Mouse (Mus musculus) embryonic facial prominence, embryonic 11.5 days (tissue): Measurements from ENCODE around the gene Fads2. TPM values are rescaled to one million over a fixed set of nuclear protein-coding genes. Genes with fewer than 3 reads are reported as not detected.

Experiments used
- ATAC-seq: fragments of 200-750 bp; cut with Nextera tagmentation; replicated peaks from 2 replicates; pipeline ENCODE4 v1.8.0; 2017; ENCODE audit warnings: low read depth; ENCODE audit not compliant: insufficient number of reproducible peaks, low FRiP score, low TSS enrichment
- DNase-seq: peaks from one replicate; pipeline ENCODE4 v3.0.0-alpha.2; 2015; ENCODE audit warnings: low spot score
- H3K27ac ChIP-seq: fragments of 300-500 bp; sonication (generic); replicated peaks from 2 replicates; pipeline ENCODE4 v1.5.1; 2014; ENCODE audit warnings: mild to moderate bottlenecking, low read depth, low read length, control low read depth
- H3K27me3 ChIP-seq: fragments of 300-500 bp; sonication (generic); 2 replicates; pipeline ENCODE4 v1.6.1; 2014; ENCODE audit warnings: mild to moderate bottlenecking, low read length, moderate library complexity, mixed read lengths; ENCODE audit not compliant: control insufficient read depth, insufficient read depth
- H3K36me3 ChIP-seq: fragments of 300-500 bp; sonication (generic); replicated peaks from 2 replicates; pipeline ENCODE4 v1.6.1; 2014; ENCODE audit warnings: low read depth, mild to moderate bottlenecking, low read length, moderate library complexity, mixed read lengths; ENCODE audit not compliant: control insufficient read depth, insufficient read depth
- H3K4me1 ChIP-seq: fragments of 300-500 bp; sonication (generic); 2 replicates; pipeline ENCODE4 v1.6.1; 2014; ENCODE audit warnings: low read length, mixed read lengths; ENCODE audit not compliant: control insufficient read depth, insufficient read depth
- H3K4me2 ChIP-seq: fragments of 300-500 bp; sonication (generic); 2 replicates; pipeline ENCODE4 v1.6.1; 2014; ENCODE audit warnings: low read depth, mild to moderate bottlenecking, control low read depth, low read length, moderate library complexity
- H3K4me3 ChIP-seq: fragments of 300-500 bp; sonication (generic); 2 replicates; pipeline ENCODE4 v1.5.1; 2014; ENCODE audit warnings: low read depth, low read length, control low read depth
- H3K9ac ChIP-seq: fragments of 300-500 bp; sonication (generic); replicated peaks from 2 replicates; pipeline ENCODE4 v1.6.1; 2014; ENCODE audit warnings: mild to moderate bottlenecking, control low read depth, low read length
- H3K9me3 ChIP-seq: fragments of 300-500 bp; sonication (generic); replicated peaks from 2 replicates; pipeline ENCODE4 v1.6.1; 2016; ENCODE audit warnings: mild to moderate bottlenecking, low read length, inconsistent platforms, mixed read lengths; ENCODE audit not compliant: control insufficient read depth
- WGBS: fragments of 180-500 bp; shearing (Covaris S2); extraction: QIAGEN DNeasy Blood & Tissue Kit; methylation state at CpG from one replicate; pipeline ENCODE4 v1.1.7; 2014; 5-methylcytosine and 5-hydroxymethylcytosine counted together
- polyA plus RNA-seq: library from polyadenylated mRNA; unstranded; fragments of >200 nt; fragmentation: Nextera tagmentation; extraction: Ambion mirVana; gene quantifications from 2 replicates; pipeline ENCODE4 v1.2.1, GENCODE M21; 2014

The Fads2 gene
- polyA plus RNA-seq, 1 experiment from 2014 or later, result 57.0 TPM

DNA sequence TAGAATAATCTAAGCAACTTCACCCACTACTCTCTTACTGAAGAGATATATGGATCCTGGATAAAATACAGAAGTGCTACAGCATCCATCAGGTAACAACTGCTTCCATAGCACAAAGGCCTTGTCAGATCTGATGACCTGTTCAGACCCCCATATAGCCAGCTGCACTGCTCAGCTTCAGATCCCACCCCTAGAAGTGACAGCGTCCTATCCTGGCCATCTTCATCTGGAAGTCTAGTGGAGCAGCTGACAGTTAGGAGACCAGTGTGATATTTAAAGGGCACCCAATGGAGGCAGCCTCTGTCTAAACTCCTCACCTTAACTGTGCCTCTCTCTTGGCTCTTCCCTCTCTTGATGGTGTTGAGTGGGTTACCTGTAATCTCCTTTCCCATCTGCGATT lies 7.1 kb upstream of the Fads2 start:
- DNase-seq (no peak), ATAC-seq (no peak)
- H3K9ac ChIP-seq, result no peak overlapping the region
- no peaks in the 10 kb centered on the region for H3K9me3 ChIP-seq
- H3K27me3 ChIP-seq, result no peaks in the 10 kb centered on the region
- no peaks in the 10 kb centered on the region for H3K36me3 ChIP-seq
- H3K4me1 ChIP-seq, result no peaks in the 10 kb centered on the region
- no peak overlapping the region for H3K4me2 ChIP-seq
- H3K27ac ChIP-seq, result no peak overlapping the region
- 84% methylated on average over 2 of the region's 2 CpGs for WGBS
- H3K4me3 ChIP-seq, result no peak overlapping the region

DNA sequence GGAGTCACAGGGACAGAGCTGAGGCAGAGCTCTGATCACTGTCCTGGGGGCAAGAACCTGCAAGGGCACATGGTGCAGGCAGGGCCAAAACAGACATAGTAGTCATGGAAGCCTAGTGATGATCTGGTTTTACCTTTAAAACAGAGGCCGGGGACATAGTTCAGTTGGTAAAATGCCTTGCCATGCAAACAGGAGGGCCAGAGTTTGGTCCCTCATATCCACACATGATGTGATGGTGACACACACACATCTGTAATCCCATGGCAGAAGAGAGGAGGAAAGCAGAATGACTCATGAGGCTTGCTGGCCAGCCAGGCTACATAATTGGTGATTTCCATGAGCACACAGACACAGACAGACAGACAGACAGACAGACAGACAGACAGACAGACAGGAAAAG lies 6.6 kb upstream of the Fads2 start:
- 90% methylated on average over 1 of the region's 1 CpGs for WGBS
- ATAC-seq (no peak), DNase-seq (no peak)
- Histone ChIP-seq H3K4me1 (no peaks in the 10 kb centered on the region), H3K9ac (no peak overlapping the region), H3K9me3 (no peaks in the 10 kb centered on the region), H3K27me3 (no peaks in the 10 kb centered on the region), H3K4me3 (no peak overlapping the region), H3K4me2 (no peak overlapping the region), H3K36me3 (no peaks in the 10 kb centered on the region), H3K27ac (no peak overlapping the region)

DNA sequence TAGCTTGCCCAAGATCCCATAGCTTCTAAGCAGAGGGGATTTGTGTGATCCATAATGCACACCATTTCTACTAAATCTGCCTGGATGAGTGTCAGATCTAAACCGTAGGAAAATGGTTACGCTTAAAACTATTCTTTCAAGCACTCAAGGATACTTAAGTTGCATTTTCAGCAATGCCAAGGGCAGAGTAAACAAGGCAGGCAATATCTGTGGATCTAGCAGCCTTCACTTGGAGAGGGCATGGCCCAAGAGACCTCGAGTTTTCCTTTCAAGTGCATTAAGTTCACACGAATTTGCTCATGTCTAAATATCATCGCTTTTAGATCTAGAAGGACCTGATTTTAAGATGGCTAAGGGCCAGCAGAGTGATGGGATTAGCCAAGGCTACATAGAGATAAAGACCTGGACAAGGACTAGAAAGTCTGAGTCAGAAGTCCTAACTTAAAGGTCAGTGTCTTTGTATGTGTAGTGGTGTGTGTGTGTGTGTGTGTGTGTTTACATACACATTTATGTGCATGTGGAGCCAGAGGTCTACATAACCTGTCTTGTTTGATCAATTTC lies 5.6 kb upstream of the Fads2 start:
- Histone ChIP-seq H3K4me2 (no peak overlapping the region), H3K4me1 (no peaks in the 10 kb centered on the region; the same call in 1 of the 2 replicates), H3K36me3 (no peaks in the 10 kb centered on the region), H3K9ac (no peak overlapping the region), H3K27ac (no peak overlapping the region), H3K4me3 (no peak overlapping the region), H3K27me3 (no peaks in the 10 kb centered on the region), H3K9me3 (no peaks in the 10 kb centered on the region)
- 87% methylated on average over 5 of the region's 5 CpGs for WGBS
- no peak for ATAC-seq
- no peak for DNase-seq

DNA sequence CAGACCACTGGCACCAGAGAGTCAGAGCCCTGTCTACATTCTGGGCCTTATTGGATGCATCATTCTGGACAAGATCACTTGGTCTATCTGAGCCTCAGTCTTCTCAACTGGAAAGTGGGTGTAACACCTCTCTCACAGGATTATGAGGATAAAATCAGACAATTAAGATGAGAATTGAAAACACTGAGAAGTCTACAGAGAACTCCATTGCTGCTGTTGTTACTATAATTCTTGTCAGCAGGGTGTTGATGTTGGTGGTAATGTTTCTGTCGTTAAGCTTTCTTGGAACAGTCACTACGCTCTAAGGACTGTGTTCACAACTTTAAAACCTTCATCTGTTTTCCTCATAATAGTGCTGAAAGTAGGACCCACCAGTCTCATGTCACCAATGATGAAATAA lies 5.1 kb upstream of the Fads2 start:
- Histone ChIP-seq H3K27ac (no peak overlapping the region), H3K4me3 (no peak overlapping the region), H3K4me1 (no peaks in the 10 kb centered on the region; the same call in 1 of the 2 replicates), H3K27me3 (no peaks in the 10 kb centered on the region), H3K9me3 (no peaks in the 10 kb centered on the region), H3K36me3 (no peaks in the 10 kb centered on the region), H3K4me2 (no peak overlapping the region), H3K9ac (no peak overlapping the region)
- DNase-seq, result no peak
- WGBS, result 81% methylated on average over 2 of the region's 2 CpGs
- no peak for ATAC-seq

DNA sequence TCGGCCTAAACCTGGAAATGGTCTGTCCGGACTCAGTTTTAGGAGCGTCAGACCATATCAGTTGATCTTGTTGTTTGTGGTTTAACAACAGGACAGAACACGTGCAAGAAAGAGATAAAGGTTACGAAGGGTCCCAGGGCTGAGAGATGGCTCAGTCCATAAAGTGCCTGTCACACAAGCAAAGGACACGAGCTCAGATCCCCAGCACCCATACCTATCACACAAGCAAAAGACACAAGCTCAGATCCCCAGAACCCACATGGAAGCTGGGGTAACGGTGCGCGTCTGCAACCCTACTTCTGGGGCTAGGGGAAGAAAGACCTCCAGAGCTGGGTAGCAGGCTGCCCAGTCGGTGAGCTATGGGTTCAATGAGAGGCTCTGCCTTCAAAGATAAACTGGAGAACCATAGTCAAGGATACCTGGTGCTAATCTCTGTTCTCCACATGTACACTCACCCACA lies 3.5 kb upstream of the Fads2 start:
- no peak overlapping the region for H3K9ac ChIP-seq
- WGBS, result 85% methylated on average over 10 of the region's 10 CpGs
- no peaks in the 10 kb centered on the region for H3K36me3 ChIP-seq
- no peaks in the 10 kb centered on the region; the same call in 1 of the 2 replicates for H3K4me1 ChIP-seq
- no peaks in the 10 kb centered on the region for H3K27me3 ChIP-seq
- H3K4me2 ChIP-seq, result no peak overlapping the region
- H3K4me3 ChIP-seq, result no peak overlapping the region
- H3K27ac ChIP-seq, result no peak overlapping the region
- ATAC-seq, result no peak
- no peak for DNase-seq
- no peaks in the 10 kb centered on the region for H3K9me3 ChIP-seq

DNA sequence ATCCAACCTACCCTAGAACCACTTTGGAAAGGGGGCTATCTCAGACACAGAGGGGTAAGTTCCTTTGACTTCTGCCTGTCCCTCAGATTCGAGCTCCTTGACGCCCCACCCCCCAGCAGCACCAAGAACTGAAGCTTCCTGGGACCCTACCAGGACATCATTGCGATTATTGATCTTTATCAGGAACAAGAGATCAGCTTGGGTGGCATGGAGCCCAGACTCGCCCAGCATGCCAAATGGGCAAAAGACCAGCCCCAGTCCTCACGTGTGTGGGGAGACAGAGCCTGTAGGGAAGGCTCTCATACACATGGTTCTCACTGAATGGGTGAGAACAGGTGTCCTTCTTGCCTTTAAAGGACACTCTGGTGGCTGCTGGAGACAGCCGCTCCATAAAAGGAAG lies 2.7 kb upstream of the Fads2 start:
- H3K4me3 ChIP-seq, result no peak overlapping the region
- no peak overlapping the region for H3K9ac ChIP-seq
- ATAC-seq, result no peak
- H3K27me3 ChIP-seq, result no peaks in the 10 kb centered on the region
- no peak overlapping the region for H3K27ac ChIP-seq
- H3K4me2 ChIP-seq, result no peak overlapping the region
- no peak for DNase-seq
- no peaks in the 10 kb centered on the region for H3K9me3 ChIP-seq
- H3K4me1 ChIP-seq, result no peaks in the 10 kb centered on the region; the same call in 1 of the 2 replicates
- WGBS, result 84% methylated on average over 6 of the region's 6 CpGs
- H3K36me3 ChIP-seq, result no peaks in the 10 kb centered on the region; the same call in 1 of the 2 replicates

DNA sequence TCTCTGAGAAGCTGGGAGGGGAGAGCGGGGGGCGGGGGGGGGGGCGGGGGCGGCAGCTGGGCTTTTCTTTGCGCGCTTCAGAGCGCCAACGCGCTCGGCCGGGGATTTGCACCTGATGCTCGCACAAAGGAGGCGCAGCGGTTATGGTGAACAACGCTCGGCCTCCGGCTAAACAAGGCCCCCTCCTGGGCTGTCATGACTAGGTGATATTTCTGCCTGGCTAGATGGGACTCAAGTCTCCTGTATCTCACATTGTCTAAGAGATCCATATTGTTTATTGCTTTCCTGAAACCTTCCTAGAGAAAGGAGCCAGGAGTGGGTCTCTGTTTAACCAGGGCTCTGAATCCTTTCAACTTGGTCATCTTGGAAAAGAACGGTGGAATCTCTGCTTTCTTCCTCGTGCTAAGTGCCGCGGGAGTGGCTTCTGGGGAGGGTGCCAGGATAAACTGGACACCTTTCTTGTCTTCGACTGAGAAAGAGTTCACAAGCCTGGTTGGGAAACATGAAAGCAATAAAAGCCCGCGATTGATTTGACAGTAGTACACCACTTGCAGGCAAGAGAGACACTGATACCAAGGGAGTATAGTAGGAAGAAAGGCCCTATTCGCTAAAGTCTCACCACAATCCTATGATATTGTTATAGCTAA lies 631 bp upstream of the Fads2 start:
- Histone ChIP-seq H3K4me1 (no peaks in the 10 kb centered on the region; the same call in 1 of the 2 replicates), H3K27ac (peak overlapping the region; percentile 96), H3K27me3 (no peaks in the 10 kb centered on the region), H3K4me2 (peak overlapping the region; percentile 51), H3K4me3 (peak overlapping the region; percentile 85), H3K9me3 (no peaks in the 10 kb centered on the region), H3K36me3 (no peaks in the 10 kb centered on the region; the same call in 1 of the 2 replicates), H3K9ac (peak overlapping the region; percentile 56)
- peak; percentile 61; the same call in 1 of the 2 replicates for ATAC-seq
- WGBS, result 6% methylated on average over 22 of the region's 25 CpGs
- no peak for DNase-seq

DNA sequence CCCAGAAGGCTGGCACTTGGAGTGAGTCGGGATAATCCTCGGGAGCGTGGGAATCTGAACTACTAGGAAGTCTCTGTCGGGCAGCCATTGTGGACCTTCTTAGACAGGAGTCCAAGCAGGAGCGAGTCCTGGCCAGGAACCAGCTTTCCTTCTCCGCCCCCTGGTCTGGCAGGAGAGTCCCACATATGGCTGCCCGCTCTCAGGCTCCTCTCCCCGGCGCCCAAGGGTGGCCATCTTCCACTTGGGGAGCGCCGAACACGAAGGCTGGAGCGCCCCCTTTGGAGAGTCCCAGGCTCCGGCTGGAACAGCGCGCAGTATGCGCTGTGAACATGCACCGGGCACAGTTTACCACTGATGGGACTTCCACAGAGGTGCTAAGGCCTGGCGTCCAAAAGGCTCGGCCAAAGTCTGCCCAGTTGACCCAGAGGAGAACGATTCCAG lies 895 bp downstream of the Fads2 start:
- Histone ChIP-seq H3K9ac (peak overlapping the region; percentile 93), H3K4me3 (peak overlapping the region; percentile 85), H3K4me2 (peak overlapping the region; percentile 82), H3K27ac (peak overlapping the region; percentile 96), H3K27me3 (no peaks in the 10 kb centered on the region), H3K9me3 (no peaks in the 10 kb centered on the region), H3K4me1 (no peaks in the 10 kb centered on the region; the same call in 1 of the 2 replicates), H3K36me3 (no peaks in the 10 kb centered on the region; the same call in 1 of the 2 replicates)
- DNase-seq, result peak; percentile 86
- WGBS, result under 1% methylated on average over 21 of the region's 21 CpGs
- peak; percentile 25; the same call in 1 of the 2 replicates for ATAC-seq
